ENCODE assay signal across 8 mouse cellular contexts in the genomic region with DNA sequence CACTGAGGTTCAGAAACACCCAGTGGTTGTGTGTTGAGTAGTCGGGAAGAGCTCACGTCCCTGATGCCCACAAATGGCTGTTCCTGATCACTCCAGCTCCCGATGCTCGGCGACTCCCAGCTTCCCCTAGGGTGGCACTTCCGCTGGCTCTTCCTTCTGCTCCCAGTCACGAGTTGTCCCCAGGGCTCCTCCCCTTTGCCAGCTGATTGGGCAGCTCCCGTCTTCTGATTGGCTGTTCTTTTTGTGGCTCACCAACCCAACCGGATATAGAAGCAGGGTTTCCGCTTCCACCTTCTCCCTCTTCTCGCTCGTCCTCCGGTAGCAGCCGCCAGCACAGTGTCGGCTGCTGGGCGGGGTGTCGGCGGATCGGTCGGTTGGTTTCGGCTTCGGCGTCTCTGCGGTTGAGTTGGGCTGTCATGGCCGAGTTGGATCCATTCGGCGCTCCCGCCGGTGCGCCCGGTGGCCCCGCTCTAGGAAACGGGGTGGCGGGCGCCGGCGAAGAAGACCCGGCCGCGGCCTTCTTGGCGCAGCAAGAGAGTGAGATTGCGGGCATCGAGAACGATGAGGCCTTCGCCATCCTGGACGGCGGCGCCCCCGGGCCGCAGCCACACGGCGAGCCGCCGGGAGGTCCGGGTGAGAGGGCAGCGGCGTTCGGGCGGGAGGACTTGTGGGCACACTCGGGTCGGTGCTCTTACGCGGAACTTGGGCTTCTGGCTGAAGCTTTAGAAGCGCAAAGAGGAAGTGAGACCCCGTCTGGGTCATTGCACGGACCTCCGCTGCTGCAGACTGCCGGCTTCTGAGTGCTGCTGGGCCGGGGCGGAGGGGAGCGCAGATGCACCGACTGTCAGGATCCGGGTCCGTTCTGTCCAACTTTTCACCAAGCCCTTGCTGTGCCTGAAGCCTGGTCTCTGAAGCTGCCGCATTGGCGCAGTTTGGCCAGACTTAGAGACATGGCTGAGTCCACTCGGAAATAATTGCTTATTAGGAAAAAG. TPM values are rescaled to one million over a fixed set of nuclear protein-coding genes. Genes with fewer than 3 reads are reported as not detected.
DNase-seq lines count a peak whose midpoint lies in the region; ATAC-seq and TF ChIP-seq lines count a peak whose summit lies in the region.

No protein-coding gene starts in this region.

- under 1% methylated on average over 77 of the region's 77 CpGs for WGBS in embryonic facial prominence, embryonic 13.5 days
- under 1% methylated on average over 77 of the region's 77 CpGs for WGBS in heart, adult 2 months
- under 1% methylated on average over 72 of the region's 77 CpGs for WGBS in limb, embryonic 13.5 days
- WGBS in midbrain, embryonic 16.5 days, result under 1% methylated on average over 77 of the region's 77 CpGs

- TF ChIP-seq EP300 in heart, adult 2 months (IDR thresholded peaks at IDR 0.05; ENCODE audit: insufficient read depth, low read depth, low read length), result peak; percentile 75; the same call in 1 of the 2 replicates

- no peak for TF ChIP-seq CTCF in heart, adult 2 months (IDR thresholded peaks at IDR 0.05)

- H3K4me3 ChIP-seq in embryonic facial prominence, embryonic 13.5 days, result peak overlapping the region; percentile 61
- peak overlapping the region; percentile 70 for H3K4me3 ChIP-seq in heart, adult 2 months
- peak overlapping the region; percentile 99 for H3K4me3 ChIP-seq in limb, embryonic 13.5 days
- H3K4me3 ChIP-seq in midbrain, embryonic 16.5 days (ENCODE audit: low read depth, low read length), result peak overlapping the region; percentile 81

- DNase-seq in 3134 (ENCODE audit: extremely low read depth, insufficient read length, low spot score), result peak; percentile 90
- DNase-seq in adrenal gland, postnatal 36 days, result peak; percentile 94
- peak; percentile 89 to 95 for DNase-seq in heart, adult 2 months
- DNase-seq in kidney, adult 8-10 months, result peak; percentile 96 to 97
- DNase-seq in spleen, postnatal 10 days (ENCODE audit: low spot score in 2 of 2), result peak; percentile 84 to 90

- no peaks in the 10 kb centered on the region for H3K9me3 ChIP-seq in embryonic facial prominence, embryonic 13.5 days
- H3K9me3 ChIP-seq in limb, embryonic 13.5 days, result no peaks in the 10 kb centered on the region
- no peaks in the 10 kb centered on the region for H3K9me3 ChIP-seq in midbrain, embryonic 16.5 days (replicated peaks; ENCODE audit: control insufficient read depth, low read length, poor library complexity, severe bottlenecking)

- peaks cover 3% of the 10 kb centered on the region; the same call in 1 of the 2 replicates for H3K36me3 ChIP-seq in embryonic facial prominence, embryonic 13.5 days
- peaks cover 18% of the 10 kb centered on the region for H3K36me3 ChIP-seq in heart, adult 2 months (ENCODE audit: control insufficient read depth, insufficient read depth, low read length)
- peaks cover 5% of the 10 kb centered on the region; the same call in 1 of the 2 replicates for H3K36me3 ChIP-seq in limb, embryonic 13.5 days
- H3K36me3 ChIP-seq in midbrain, embryonic 16.5 days (ENCODE audit: control insufficient read depth, insufficient read depth, low read length), result no peaks in the 10 kb centered on the region

- H3K27ac ChIP-seq in embryonic facial prominence, embryonic 13.5 days, result peak overlapping the region; percentile 58
- H3K27ac ChIP-seq in heart, adult 2 months, result peak overlapping the region; percentile 75
- peak overlapping the region; percentile 76; the same call in 1 of the 2 replicates for H3K27ac ChIP-seq in limb, embryonic 13.5 days
- H3K27ac ChIP-seq in midbrain, embryonic 16.5 days (ENCODE audit: low read length), result peak overlapping the region; percentile 81

- ATAC-seq in embryonic facial prominence, embryonic 13.5 days (ENCODE audit: insufficient number of reproducible peaks, insufficient read depth, low FRiP score, low TSS enrichment, low read depth), result peak; percentile 96
- peak; percentile 98 for ATAC-seq in limb, embryonic 13.5 days (ENCODE audit: low FRiP score, low read depth)
- peak; percentile 99 for ATAC-seq in midbrain, embryonic 16.5 days

- H3K27me3 ChIP-seq in embryonic facial prominence, embryonic 13.5 days, result no peaks in the 10 kb centered on the region
- no peaks in the 10 kb centered on the region for H3K27me3 ChIP-seq in heart, adult 2 months (ENCODE audit: control insufficient read depth, insufficient read depth, low read length)
- no peaks in the 10 kb centered on the region for H3K27me3 ChIP-seq in limb, embryonic 13.5 days
- no peaks in the 10 kb centered on the region for H3K27me3 ChIP-seq in midbrain, embryonic 16.5 days (ENCODE audit: control insufficient read depth, insufficient read depth, low read depth, low read length)

- intact Hi-C loops in heart, adult 2 months (cut with DNase I), result no loop called here

- peaks cover 8% of the 10 kb centered on the region for H3K79me2 ChIP-seq in heart, adult 2 months (replicated peaks; ENCODE audit: control insufficient read depth, insufficient read depth, low read length)

- peak overlapping the region; percentile 89 for H3K4me2 ChIP-seq in embryonic facial prominence, embryonic 13.5 days
- H3K4me2 ChIP-seq in limb, embryonic 13.5 days (replicated peaks), result peak overlapping the region; percentile 98
- peak overlapping the region; percentile 86 for H3K4me2 ChIP-seq in midbrain, embryonic 16.5 days (ENCODE audit: low read length)

- peak; percentile 96 for TF ChIP-seq POLR2A in heart, adult 2 months (IDR thresholded peaks at IDR 0.05; ENCODE audit: insufficient read depth, low read depth, low read length)

- peaks cover 28% of the 10 kb centered on the region for H3K4me1 ChIP-seq in embryonic facial prominence, embryonic 13.5 days
- H3K4me1 ChIP-seq in heart, adult 2 months (ENCODE audit: control insufficient read depth, insufficient read depth, low read length), result peaks cover 10% of the 10 kb centered on the region
- peaks cover 20% of the 10 kb centered on the region for H3K4me1 ChIP-seq in limb, embryonic 13.5 days
- peaks cover 24% of the 10 kb centered on the region for H3K4me1 ChIP-seq in midbrain, embryonic 16.5 days (ENCODE audit: control insufficient read depth, insufficient read depth, low read length)

- peak overlapping the region; percentile 92 for H3K9ac ChIP-seq in embryonic facial prominence, embryonic 13.5 days
- H3K9ac ChIP-seq in heart, adult 2 months (ENCODE audit: low read depth, low read length), result peak overlapping the region; percentile 72
- H3K9ac ChIP-seq in limb, embryonic 13.5 days, result peak overlapping the region; percentile 99
- H3K9ac ChIP-seq in midbrain, embryonic 16.5 days (ENCODE audit: low read depth, low read length), result peak overlapping the region; percentile 94

RNA-seq across cellular contexts. Expression of gene Clta, which starts 8.4 kb away (rescaled TPM):
- 100 to 1,000 TPM; 183 to 188 TPM for total RNA-seq in adrenal gland, postnatal 36 days (2021)
- polyA plus RNA-seq in embryonic facial prominence, embryonic 13.5 days (2015; fragmentation: Nextera tagmentation; extraction: Ambion mirVana), result 252 and 284 TPM in 2 replicates
- total RNA-seq in heart, adult 2 months (2021), result 10 to 100 TPM; 75.8 to 78.6 TPM
- 64.6 and 68.4 TPM in 2 replicates for polyA plus RNA-seq in heart, adult 2 months (2012; rRNA removed)
- 246 and 261 TPM in 2 replicates for polyA plus RNA-seq in limb, embryonic 13.5 days (2015; fragmentation: Nextera tagmentation; extraction: Ambion mirVana)
- 340 and 348 TPM in 2 replicates for polyA plus RNA-seq in midbrain, embryonic 16.5 days (2015; fragmentation: Nextera tagmentation; extraction: Ambion mirVana)

RNA-seq across cellular contexts. Expression of gene Ccin, which starts 29.4 kb away (rescaled TPM):
- total RNA-seq in adrenal gland, postnatal 36 days (2021), result not detected
- polyA plus RNA-seq in embryonic facial prominence, embryonic 13.5 days (2015; fragmentation: Nextera tagmentation; extraction: Ambion mirVana), result not detected in 2 replicates
- total RNA-seq in heart, adult 2 months (2021), result not detected
- polyA plus RNA-seq in heart, adult 2 months (2012; rRNA removed), result 0.15 and 0.16 TPM in 2 replicates
- not detected in 2 replicates for polyA plus RNA-seq in limb, embryonic 13.5 days (2015; fragmentation: Nextera tagmentation; extraction: Ambion mirVana)
- not detected in 2 replicates for polyA plus RNA-seq in midbrain, embryonic 16.5 days (2015; fragmentation: Nextera tagmentation; extraction: Ambion mirVana)

RNA-seq across cellular contexts. Expression of gene Glipr2, which starts 55.5 kb away (rescaled TPM):
- total RNA-seq in adrenal gland, postnatal 36 days (2021), result 1 to 10 TPM; 3.7 to 5.3 TPM
- polyA plus RNA-seq in embryonic facial prominence, embryonic 13.5 days (2015; fragmentation: Nextera tagmentation; extraction: Ambion mirVana), result 63.0 and 71.6 TPM in 2 replicates
- 1 to 10 TPM; 2.1 to 5.3 TPM for total RNA-seq in heart, adult 2 months (2021)
- 5.2 and 6.9 TPM in 2 replicates for polyA plus RNA-seq in heart, adult 2 months (2012; rRNA removed)
- polyA plus RNA-seq in limb, embryonic 13.5 days (2015; fragmentation: Nextera tagmentation; extraction: Ambion mirVana), result 124 and 125 TPM in 2 replicates
- 26.6 and 32.1 TPM in 2 replicates for polyA plus RNA-seq in midbrain, embryonic 16.5 days (2015; fragmentation: Nextera tagmentation; extraction: Ambion mirVana)

Comparison
In these comparisons a context has a peak if more than half of its experiments do, and no peak if none do; other contexts are left out.
1. Peak in every context shown above with its lines: DNase-seq, ATAC-seq, H3K4me3 ChIP-seq and H3K27ac ChIP-seq.